Mouse (Mus musculus) bone marrow macrophage, adult 2 months (primary cell): Measurements from ENCODE around the gene Glrx. TPM values are rescaled to one million over a fixed set of nuclear protein-coding genes. Genes with fewer than 3 reads are reported as not detected.
"Not testable (repeated sequence)": the region's sequence is repeated elsewhere in the genome, so short reads cannot be mapped to it uniquely, and the experiment has no call there.

Experiments used
- H3K27ac ChIP-seq: 2 replicates; pipeline ENCODE4 v1.5.1; 2012; ENCODE audit warnings: low read depth, low read length; ENCODE audit not compliant: insufficient read depth
- H3K4me1 ChIP-seq: 2 replicates; pipeline ENCODE4 v1.6.1; 2012; ENCODE audit warnings: low read length; ENCODE audit not compliant: control insufficient read depth, insufficient read depth
- H3K4me3 ChIP-seq: 2 replicates; pipeline ENCODE4 v1.5.1; 2012; ENCODE audit warnings: mild to moderate bottlenecking, low read length, moderate library complexity; ENCODE audit not compliant: insufficient read depth
- CTCF ChIP-seq: IDR thresholded peaks from 2 replicates; pipeline ENCODE4 v1.5.1; 2012; ENCODE audit warnings: low read depth, mild to moderate bottlenecking, low read length, moderate library complexity
- POLR2A ChIP-seq: IDR thresholded peaks from 2 replicates; pipeline ENCODE4 v1.6.1; 2012; ENCODE audit warnings: mild to moderate bottlenecking, low read depth, low read length, borderline replicate concordance
- polyA plus RNA-seq: library from polyadenylated mRNA; stranded (reverse); fragments of >200 nt; gene quantifications from 2 replicates; pipeline ENCODE4 v1.2.4, GENCODE M21; 2012; ENCODE audit not compliant: missing spikeins, insufficient read depth, insufficient read length

Glrx gene
- polyA plus RNA-seq, 1 experiment: 121 TPM

DNA sequence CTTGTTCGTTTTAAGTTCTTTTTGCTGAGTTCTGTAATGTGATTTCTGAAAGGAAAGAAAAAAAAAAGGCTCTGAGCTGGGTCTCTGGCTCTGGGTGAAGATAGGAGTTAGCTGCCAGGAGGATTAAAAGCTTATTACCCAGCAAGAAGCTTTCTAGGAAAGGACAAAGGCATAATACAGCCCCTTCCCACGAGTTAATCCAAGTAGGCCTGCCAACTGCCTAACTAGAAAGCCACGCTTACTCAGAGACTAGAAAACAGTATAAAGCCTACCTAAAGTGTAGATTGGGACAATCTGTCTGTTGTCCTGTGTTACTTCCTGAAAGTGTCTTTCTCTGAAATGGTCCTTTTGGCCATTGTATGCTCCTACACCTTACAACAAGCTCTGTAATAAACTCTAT lies 21.2 kb upstream of the Glrx start:
- peaks cover 8% of the 10 kb centered on the region for H3K4me1 ChIP-seq
- H3K27ac ChIP-seq: no peak overlapping the region
- no peak overlapping the region for H3K4me3 ChIP-seq
- TF ChIP-seq CTCF (no peak), POLR2A (no peak)

DNA sequence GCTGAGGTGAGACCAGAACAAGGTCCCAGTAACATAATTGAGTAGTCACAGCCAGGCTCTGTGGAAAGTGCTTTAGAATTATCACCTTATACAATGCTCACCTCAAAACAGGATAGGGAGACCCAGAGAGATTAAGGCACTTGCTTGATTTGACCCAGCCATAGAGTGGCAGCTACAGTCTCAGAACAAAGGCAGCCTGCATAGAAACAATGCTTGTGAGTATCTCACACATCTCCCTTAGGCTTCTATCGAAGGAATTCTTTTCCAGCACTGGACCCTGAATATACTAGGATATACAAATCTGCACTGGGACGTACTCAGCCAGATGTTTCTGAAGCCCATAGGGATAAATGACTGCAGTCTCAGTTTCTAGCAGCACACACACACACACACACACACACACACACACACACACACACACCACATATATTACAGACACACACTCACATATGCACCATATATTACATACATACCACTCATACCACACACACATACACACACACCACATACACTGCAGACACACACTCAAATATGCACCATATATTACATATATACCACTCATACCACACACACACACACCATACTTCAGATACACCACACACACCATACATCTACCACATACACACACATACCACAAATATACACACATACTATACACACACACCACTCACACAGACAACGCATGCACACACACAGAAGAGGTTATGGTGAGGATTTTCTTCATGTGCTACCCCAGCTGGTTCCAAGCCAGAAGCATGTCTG lies 20.5 kb upstream of the Glrx start:
- no peak overlapping the region for H3K27ac ChIP-seq
- no peak overlapping the region for H3K4me3 ChIP-seq
- no peak for TF ChIP-seq CTCF
- no peak for TF ChIP-seq POLR2A
- peaks cover 14% of the 10 kb centered on the region for H3K4me1 ChIP-seq

DNA sequence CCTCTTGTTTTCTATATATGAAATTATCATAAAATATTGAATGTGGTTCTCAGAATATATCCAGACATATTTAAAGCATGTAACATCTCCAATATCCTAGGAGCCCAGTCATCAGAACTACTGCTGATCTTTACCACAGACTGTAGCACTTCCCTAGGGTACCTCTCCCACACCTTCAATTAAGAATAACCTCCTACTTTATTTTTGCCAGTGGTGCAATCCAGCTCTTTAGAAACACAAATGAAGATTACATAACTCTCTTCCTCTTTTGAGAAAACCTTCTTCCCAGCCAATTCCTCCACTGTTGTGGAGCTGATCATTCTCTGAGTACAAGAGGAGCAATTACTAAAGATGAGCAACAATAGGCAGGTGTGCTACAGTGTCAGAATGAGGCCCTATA lies 19.8 kb upstream of the Glrx start:
- TF ChIP-seq CTCF (no peak), POLR2A (no peak)
- peaks cover 19% of the 10 kb centered on the region for H3K4me1 ChIP-seq
- H3K4me3 ChIP-seq: no peak overlapping the region
- no peak overlapping the region for H3K27ac ChIP-seq

DNA sequence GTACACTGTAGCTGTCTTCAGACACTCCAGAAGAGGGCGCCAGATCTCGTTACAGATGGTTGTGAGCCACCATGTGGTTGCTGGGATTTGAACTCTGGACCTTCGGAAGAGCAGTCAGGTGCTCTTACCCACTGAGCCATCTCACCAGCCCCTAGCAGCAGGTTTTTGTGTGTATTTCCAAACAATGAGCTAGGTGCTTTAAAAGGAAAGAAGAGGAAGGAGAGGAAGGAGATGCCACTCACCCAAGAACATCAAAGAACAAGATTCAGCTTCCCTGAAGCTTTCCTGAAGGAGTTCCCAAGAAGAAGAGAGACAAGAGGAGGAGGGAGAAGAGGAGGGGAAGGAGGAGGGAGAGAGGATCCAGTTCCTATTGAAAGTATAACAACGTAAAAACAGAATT lies 17.3 kb upstream of the Glrx start:
- H3K27ac ChIP-seq, H3K4me3 ChIP-seq: not testable (repeated sequence)
- peaks cover 33% of the 10 kb centered on the region for H3K4me1 ChIP-seq

DNA sequence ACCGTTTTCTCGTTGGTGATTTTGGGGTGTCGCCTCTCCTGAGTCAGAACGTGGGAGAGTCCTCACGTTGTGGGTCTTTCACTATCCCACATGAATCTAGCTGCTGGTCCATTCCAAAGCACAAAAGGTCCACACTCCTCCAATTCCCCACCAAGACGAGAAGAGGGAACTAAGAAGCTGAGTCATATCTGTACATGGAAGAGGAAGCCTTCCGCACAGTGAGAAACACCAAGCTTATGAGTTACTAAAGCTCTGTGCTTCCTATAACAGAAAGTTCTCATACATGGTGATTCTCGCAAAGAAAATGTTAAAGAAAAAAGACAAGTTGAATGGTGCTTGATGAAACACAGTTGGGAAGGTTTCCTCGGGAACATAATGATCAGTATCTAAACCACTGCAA lies 16.5 kb upstream of the Glrx start:
- Histone ChIP-seq H3K4me3 (no peak overlapping the region), H3K4me1 (peaks cover 33% of the 10 kb centered on the region), H3K27ac (peak overlapping the region; percentile 51)
- TF ChIP-seq POLR2A (no peak), CTCF (no peak)

DNA sequence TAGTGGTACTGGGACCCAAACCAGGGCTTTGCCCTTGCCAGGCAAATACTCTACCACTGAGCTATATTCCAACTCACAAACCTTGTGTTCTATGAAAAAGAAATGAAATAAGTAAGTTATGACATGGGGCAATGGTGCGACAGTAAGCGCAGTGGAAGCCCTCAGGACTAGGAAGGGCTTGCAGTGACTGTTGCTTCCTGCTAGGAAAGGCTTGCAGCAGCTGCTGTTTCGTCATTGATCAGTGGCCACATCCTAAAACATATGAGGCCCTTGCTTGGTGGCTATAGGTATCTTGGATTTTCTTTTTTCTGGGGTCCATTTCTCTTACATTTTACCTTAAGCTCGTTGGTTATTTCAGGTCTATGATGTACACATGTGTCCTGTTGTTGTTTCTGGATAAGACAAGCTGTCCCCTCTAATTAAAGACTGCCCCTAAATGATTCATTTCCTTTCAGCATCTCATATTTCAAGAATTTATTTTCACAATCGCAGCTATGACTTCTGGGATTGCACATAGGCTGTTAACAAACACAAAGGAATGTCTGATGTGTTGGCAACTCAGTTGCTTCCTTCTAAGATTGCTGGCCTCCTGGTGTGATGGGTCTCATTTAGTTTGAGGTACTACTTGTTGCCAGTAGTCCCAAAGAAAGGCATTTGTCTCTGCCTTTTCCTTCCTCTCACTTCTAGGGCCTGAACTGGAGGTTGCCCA lies 14.9 kb upstream of the Glrx start:
- Histone ChIP-seq H3K4me3 (no peak overlapping the region), H3K4me1 (peaks cover 31% of the 10 kb centered on the region), H3K27ac (peak overlapping the region; percentile 34)
- no peak for TF ChIP-seq POLR2A
- TF ChIP-seq CTCF: no peak

DNA sequence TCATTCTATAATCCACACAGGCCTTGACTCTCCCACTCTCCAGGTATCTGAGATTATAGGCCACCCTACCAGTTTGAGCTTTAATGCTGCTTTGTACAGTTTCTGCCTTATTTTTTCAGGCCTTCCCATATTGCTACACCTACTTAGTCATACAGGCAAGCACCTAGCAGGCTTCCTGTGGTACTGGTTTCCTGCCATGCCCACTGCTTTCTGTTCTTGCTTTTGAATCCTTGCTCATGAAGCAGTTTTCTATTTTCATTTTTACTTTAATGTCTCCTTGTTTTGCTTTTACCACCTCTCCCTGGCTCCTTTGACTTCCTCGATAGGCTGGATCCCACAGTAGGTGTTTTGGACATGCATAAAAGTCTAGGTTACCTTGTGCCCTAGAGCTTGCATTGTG lies 14.3 kb upstream of the Glrx start:
- Histone ChIP-seq H3K4me3 (no peak overlapping the region), H3K27ac (peak overlapping the region; percentile 34), H3K4me1 (peaks cover 27% of the 10 kb centered on the region)
- TF ChIP-seq POLR2A: no peak
- no peak for TF ChIP-seq CTCF

DNA sequence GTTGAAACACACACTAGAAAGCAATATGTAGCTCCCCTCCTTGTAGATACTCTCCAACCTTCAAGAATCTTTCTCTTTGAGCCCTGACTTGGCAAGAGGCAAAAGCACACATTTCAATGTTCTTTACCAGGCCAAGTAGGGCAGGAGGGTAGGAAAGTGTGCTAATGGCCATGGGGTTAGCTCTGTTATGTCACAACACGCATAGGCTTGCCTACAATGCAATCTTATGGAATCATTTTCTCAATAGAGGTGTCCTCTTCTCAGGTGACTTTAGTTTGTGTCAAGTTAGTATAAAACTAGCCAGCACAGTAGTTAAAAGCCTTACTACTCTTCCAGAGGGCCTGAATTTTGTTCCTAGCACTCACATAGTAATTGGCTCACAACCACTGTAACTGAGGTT lies 9.0 kb upstream of the Glrx start:
- Histone ChIP-seq H3K4me1 (peaks cover 6% of the 10 kb centered on the region), H3K4me3 (no peak overlapping the region), H3K27ac (no peak overlapping the region)
- TF ChIP-seq CTCF (no peak), POLR2A (no peak)

DNA sequence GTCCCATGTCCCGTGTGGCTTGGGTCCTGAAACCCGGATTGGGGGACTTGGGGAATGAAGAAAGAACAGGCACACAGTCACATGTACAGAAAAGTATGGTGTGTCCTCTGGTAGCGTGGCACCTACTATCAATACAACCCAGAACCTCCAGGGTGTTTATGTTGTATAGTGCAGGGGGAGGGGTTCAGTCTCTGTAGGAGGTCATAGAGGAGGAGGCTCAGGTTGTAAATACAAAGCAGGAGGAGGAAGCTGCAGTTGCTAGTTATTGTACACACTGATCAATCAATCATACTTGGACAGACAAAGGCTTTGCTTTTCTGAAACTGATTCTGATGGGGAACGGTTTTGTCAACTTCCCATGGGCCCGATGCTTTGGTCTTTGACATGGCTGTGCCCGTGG lies 8.0 kb upstream of the Glrx start:
- H3K4me1 ChIP-seq: no peaks in the 10 kb centered on the region
- TF ChIP-seq CTCF (no peak), POLR2A (no peak)
- no peak overlapping the region for H3K4me3 ChIP-seq
- no peak overlapping the region for H3K27ac ChIP-seq

DNA sequence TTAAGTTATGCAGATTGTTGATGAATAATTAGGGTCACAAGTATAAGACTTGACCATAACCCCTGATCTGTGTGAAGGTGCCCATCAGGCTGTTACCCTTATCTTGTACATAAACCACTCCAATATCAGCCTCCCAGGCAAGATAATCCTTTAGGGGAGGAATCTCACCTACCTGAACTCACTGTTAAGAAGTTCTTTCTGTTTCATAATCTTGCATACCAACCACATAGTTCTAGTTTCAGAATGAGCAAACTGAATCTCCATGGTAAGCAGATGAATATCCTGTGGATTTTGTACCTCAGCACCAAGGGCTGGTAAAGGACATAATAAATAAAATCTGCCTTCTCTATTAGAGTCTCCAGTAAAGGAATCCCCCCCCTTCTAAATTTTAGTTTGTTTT lies 7.0 kb upstream of the Glrx start:
- Histone ChIP-seq H3K27ac (no peak overlapping the region), H3K4me1 (no peaks in the 10 kb centered on the region), H3K4me3 (no peak overlapping the region)
- no peak for TF ChIP-seq POLR2A
- TF ChIP-seq CTCF: no peak
